Mouse (Mus musculus) natural killer cell, adult 2 months (primary cell): ENCODE measurements around the gene C1galt1.

Experiments
- DNase-seq, 2 experiments: peaks; one replicate each; pipeline ENCODE4 v3.0.0; 2022; ENCODE audit warnings: low spot score in 2 of 2

The C1galt1 gene

DNA sequence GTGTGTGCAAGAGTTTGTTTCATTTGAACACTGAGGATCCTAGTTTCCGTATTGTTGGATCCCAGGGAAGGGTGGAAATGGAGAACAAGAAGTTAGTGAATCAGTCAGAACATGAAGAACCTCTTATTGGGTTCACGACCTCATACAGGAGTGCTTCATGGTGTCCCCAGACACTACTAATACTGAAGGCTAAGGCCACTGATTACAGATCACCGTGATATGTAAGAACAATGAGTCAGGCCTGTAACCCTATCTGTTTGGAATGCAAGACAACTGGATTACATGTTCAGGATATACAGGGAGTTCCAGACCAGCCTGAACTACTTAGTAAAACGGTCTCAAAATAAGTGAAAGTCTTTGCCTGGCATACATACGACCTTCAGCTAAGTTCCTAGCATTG lies 13.9 kb downstream of the C1galt1 start:
- no peak for DNase-seq

DNA sequence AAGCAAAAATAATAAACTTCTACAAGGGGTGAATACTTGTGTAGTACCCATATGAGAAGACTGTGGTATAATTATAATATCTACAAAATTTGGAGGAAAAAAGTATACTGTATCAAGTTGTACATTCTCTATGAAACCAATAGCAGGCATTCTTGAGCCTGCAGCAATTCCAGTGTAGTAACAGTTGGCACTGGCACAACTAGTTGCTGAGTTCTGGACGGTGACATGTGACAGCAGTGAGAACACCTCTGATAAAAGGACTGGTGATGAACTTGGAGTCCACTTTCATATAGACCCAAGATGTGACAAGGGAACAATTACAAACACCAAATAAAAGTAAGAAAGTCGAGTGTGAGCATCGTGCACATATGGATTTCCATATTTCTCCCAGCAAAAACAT lies 14.5 kb downstream of the C1galt1 start:
- DNase-seq: no peak

DNA sequence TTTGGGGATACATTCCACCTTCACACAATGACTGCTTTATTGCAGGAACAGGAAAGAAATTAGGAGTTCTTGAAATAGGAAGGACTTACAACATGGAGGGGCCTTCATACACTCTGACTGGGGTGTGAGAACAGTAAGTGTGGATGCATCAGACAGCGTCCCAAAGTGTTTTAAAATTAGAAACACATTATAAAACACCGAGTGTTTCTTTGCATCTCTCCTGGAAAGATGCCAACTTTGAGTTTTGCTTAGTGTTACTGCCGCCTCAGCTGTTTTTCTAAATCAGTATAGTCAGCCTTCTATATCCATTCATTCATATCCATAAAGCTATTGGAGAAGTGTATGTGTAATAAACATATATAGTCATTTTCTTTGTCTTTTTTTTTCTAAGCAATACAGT lies 16.4 kb downstream of the C1galt1 start:
- DNase-seq: no peak

DNA sequence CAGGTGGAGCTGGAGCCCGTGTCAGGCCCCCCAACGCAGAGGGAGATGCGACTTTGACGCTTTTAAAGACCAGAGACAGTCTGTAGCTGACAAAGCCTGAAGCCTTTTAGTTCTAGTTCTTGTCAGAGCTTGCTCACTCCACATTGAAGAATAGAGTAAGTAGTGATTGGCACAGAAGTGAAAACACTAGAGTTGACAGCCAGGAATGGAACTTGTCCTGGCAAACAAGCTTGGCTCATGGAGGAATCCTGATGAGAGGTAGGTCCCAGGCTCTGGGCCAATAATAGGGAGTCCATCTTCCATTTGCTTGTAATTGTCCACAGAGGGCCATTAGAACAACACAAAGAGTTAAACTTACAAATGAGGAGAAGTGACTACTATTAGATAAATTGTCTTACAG lies 18.7 kb downstream of the C1galt1 start:
- DNase-seq: no peak

DNA sequence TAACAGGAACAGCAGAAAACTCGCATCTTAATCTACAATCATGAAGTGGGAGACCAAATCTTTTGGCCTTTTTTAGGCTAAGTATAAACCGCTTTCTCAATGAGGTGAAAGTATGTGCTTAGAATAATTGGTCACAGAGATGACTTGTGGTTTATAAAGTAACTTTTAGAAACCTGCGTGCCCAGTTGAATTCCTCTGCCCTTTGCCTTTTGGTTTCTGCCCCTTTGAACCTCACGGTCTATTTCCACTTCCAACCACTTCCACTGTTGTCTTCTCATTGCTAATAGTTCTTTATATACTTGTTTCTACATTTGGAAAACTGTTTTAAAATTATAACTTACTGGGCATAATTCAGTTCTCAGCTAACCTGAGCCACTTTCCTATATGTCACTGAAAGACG lies 32.2 kb downstream of the C1galt1 start:
- no peak for DNase-seq

DNA sequence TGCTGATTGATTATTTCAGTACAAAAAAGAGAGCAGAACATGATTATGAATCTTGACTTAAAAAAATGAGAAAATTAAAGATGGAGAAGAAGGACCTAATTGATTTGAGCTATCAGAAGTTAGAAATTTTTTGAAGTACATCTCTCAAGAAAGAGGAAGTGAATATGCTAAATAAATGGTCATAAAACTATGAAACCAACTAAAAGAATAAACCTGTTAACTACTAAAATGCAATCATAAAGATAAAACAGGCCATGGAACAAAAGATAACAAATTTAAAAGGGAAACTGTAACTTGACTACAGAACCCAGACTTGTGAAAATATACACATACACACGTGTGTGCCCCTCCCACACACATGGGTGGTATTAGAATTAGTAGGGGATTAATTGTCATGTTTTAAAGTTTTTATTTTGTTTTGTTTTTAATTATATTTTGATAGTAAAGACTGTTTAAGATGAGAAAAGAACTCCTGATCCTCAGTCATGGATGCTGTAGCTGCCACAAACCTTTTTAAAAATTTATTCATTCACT lies 37.0 kb downstream of the C1galt1 start:
- DNase-seq: no peak

DNA sequence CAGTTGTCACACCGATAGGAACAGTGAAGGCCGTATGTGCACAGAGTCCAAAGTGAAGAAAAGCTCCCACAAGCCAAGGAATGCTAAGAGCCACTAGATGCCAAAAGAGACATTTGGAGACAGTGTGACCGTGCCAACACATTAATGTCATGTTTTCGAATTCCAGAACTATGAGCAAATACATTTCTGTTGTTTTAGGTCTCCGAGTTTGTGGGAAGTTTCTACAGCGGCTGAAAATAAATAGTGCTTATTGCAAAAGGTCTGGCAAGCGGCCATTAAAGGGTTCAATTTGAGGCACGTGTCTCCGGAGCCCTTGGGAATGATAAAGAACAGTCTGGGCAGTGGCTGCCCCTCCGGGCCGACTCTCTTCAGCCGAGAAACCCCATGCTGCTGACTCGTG lies 37.9 kb downstream of the C1galt1 start:
- no peak for DNase-seq

DNA sequence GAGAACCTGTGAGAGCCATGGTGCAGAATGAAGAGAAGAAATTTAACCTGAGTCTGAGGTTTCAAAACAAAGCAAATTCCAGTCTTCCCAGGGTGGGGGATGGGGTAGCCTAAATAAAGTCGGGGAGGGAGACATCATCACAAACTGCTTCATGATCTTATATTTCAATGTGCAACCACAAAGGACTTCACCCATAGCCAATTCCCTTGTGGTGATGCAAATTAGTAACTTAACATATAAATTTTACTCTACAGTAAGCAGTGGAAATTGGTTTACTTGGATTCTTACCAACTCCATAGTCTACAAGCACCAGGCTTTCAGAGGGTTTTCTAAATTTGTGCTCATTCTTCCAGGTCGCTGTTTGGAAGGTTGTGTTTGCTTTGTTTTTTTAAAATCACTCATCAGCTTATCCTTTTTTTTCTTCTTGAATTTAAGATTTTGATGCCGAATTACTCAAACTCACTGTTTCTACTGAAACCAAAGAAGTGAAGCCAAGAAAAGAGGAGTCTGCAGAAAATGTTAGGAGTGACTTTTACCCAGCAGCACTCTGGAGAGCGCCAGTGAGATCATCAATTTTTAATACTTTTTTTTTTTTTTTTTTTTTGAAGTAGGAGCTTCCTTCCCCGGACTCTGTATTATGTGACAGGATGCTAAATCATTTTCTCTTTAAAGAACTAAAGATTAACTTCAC lies 41.5 kb downstream of the C1galt1 start:
- no peak for DNase-seq

DNA sequence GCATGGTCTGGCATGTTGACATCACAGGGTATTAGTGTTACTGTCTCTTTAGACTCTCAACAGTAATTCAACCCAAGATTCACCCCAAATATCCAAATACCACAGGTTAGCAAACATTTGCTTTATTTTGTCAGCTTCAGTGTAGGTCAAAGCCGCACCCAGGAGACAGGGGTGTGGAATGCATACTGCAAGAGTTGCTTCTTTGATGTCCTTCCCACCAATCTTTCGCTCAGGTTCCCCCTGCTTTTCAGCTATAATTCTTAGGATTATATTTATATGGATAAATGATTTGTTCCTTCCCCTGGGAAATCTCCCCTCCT lies 42.0 kb downstream of the C1galt1 start:
- no peak for DNase-seq

DNA sequence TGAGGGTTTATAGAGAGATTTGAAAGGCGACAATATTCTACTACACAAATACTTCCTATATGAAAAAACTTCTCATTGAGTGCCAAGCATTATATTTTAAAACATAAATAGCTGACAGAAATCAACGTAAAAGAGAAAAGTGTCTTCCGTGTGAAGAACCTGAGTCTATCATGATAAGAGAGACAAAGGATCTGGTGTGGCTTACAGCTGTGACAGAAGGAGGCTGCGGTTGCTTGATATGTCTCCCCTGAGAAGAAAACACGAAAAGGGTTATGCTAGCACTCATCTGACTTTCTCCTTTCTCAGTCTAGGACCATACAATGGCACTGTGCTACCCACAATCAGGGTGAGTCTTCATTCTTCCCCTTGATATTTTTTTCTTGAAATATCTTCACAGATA lies 51.7 kb downstream of the C1galt1 start:
- no peak for DNase-seq

DNA sequence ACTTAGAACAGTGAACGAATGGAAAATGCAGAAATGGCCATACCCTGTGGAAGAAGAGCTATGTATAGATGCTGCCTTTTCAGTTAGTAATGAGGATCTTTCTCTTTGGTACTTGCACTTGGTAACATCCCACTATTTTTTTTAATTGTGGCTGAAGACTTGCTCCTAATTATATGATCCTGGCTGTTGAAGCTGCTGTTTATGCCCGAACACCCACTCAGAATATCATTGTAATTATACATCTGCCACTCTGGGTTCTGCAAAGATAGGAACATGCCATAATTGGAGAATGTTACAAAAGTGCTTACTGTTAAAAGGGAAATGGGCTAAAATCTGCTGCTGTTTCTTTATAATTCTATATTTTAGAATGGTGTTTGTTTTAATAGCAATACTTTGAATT lies 67.4 kb downstream of the C1galt1 start:
- DNase-seq: no peak
